Mouse (Mus musculus): ENCODE measurements around the gene Cdon. TPM values are rescaled to one million over a fixed set of nuclear protein-coding genes. Genes with fewer than 3 reads are reported as not detected.

The Cdon gene
- polyA plus RNA-seq, 2 experiments, result 0.36 to 0.52 TPM

DNA sequence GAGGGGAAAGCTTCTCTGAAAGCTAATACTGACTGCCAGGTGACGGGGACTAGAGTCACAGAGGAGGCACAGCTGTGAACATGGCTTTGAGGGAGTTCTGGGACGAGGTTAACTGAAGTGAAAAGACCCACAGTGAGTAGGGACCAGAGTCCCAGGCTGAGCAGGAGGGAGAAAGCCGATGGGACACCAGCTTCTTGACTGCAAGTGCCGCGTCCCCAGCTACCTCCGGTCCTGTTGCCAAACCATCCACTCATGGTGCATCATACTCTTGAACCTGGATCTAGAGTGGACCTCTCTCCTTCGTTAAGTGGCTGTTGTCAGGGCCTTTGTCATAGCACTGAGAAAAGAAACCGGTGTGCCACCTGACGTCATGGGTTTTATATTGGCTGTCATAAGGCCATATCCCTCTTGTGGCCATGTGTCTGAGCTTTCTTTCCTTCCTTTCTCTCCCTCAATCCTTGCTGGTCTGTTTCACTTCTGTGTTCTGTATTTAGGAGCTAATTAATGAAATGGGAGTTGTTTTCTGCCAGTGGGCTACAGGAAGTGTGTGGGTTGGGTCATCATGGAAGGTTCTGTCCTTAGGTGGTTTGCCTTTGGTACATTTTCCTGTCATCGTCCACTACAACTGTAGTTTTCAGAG is 81.6 kb downstream of the Cdon start:
- H3K27me3 ChIP-seq (ENCODE audit: control insufficient read depth, insufficient read depth, low read length), result no peaks in the 10 kb centered on the region
- H3K27ac ChIP-seq, result no peak overlapping the region
- DNase-seq (ENCODE audit: low read depth in 3 of 3, low spot score in 3 of 3) (no peak), ATAC-seq (ENCODE audit: insufficient read depth) (no peak)
- H3K9me3 ChIP-seq (ENCODE audit: control insufficient read depth, low read length), result no peaks in the 10 kb centered on the region
- H3K36me3 ChIP-seq (replicated peaks; ENCODE audit: control insufficient read depth, insufficient read depth, low read depth), result no peaks in the 10 kb centered on the region
- no peaks in the 10 kb centered on the region for H3K4me1 ChIP-seq (replicated peaks; ENCODE audit: control insufficient read depth in 2 of 2, insufficient read depth in 2 of 2, low read length in 1 of 2)
- TF ChIP-seq EP300 (IDR thresholded peaks at IDR 0.05; ENCODE audit: low read depth) (no peak), CTCF (IDR thresholded peaks at IDR 0.05; ENCODE audit: low read depth) (no peak)
- 70% methylated on average over 10 of the region's 10 CpGs for WGBS (ENCODE audit: insufficient replicate concordance)
- H3K9ac ChIP-seq (replicated peaks), result no peak overlapping the region
- H3K4me2 ChIP-seq (ENCODE audit: low read depth), result no peak overlapping the region
- H3K4me3 ChIP-seq (ENCODE audit: insufficient read depth in 1 of 2, low read depth in 2 of 2, low read length in 2 of 2), result no peak overlapping the region

DNA sequence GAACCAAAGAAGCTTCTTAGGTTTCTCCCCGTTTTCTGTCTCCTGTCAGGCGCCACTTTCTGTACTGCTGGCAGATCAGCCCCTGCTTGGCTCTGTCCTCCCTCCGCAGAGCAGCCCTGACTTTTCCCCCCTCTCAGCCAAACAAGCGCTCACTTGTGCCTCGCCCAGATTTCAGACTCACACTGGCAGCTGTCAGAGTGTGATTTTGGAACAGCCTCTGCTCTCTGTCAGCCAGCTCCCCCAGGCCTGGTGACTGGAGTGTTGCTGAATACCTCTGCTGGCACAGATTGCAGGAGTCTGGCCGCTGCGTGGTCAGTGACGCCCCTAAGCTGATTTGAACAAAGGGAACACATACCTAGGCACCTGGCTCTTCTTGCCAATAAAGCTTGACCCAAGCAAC is 87.3 kb downstream of the Cdon start:
- H3K36me3 ChIP-seq (replicated peaks; ENCODE audit: control insufficient read depth, insufficient read depth, low read depth), result no peaks in the 10 kb centered on the region
- no peak overlapping the region for H3K4me3 ChIP-seq (ENCODE audit: insufficient read depth in 1 of 2, low read depth in 2 of 2, low read length in 2 of 2)
- no peaks in the 10 kb centered on the region for H3K27me3 ChIP-seq (ENCODE audit: control insufficient read depth, insufficient read depth, low read length)
- no peak for TF ChIP-seq CTCF (IDR thresholded peaks at IDR 0.05; ENCODE audit: low read depth)
- no peak for TF ChIP-seq EP300 (IDR thresholded peaks at IDR 0.05; ENCODE audit: low read depth)
- no peak overlapping the region for H3K4me2 ChIP-seq (ENCODE audit: low read depth)
- no peak overlapping the region for H3K9ac ChIP-seq (replicated peaks)
- H3K4me1 ChIP-seq (replicated peaks; ENCODE audit: control insufficient read depth in 2 of 2, insufficient read depth in 2 of 2, low read length in 1 of 2), result no peaks in the 10 kb centered on the region
- DNase-seq (ENCODE audit: low read depth in 3 of 3, low spot score in 3 of 3) (no peak), ATAC-seq (ENCODE audit: insufficient read depth) (no peak)
- H3K27ac ChIP-seq, result no peak overlapping the region
- 55% methylated on average over 8 of the region's 8 CpGs for WGBS (ENCODE audit: insufficient replicate concordance)
- no peaks in the 10 kb centered on the region for H3K9me3 ChIP-seq (ENCODE audit: control insufficient read depth, low read length)

DNA sequence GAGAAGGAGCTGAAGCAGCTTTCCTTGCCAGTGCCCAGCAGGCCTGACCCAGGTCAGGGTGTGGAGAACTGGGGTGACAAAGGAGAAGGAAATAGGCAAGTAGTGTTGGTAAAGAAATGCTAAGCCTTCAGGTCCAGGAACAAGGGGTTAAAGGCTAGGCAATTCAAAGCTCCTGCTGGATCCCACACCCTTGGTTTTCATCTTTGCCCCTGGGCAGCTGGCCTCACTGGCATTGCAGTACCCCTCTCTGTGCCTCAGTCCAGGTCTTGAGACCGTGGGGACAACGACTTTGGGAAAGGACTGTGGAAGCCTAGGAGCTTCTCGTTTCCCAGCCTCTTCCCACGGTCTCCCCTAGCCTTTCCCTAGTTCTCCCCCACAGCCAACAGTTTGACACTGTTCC is 93.0 kb downstream of the Cdon start:
- H3K27me3 ChIP-seq (ENCODE audit: control insufficient read depth, insufficient read depth, low read length), result no peaks in the 10 kb centered on the region
- H3K4me1 ChIP-seq (replicated peaks; ENCODE audit: control insufficient read depth in 2 of 2, insufficient read depth in 2 of 2, low read length in 1 of 2), result no peaks in the 10 kb centered on the region
- 53% methylated on average over 4 of the region's 4 CpGs for WGBS (ENCODE audit: insufficient replicate concordance)
- ATAC-seq (ENCODE audit: insufficient read depth) (no peak), DNase-seq (ENCODE audit: low read depth in 3 of 3, low spot score in 3 of 3) (no peak)
- H3K36me3 ChIP-seq (replicated peaks; ENCODE audit: control insufficient read depth, insufficient read depth, low read depth), result no peaks in the 10 kb centered on the region
- no peak overlapping the region for H3K4me3 ChIP-seq (ENCODE audit: insufficient read depth in 1 of 2, low read depth in 2 of 2, low read length in 2 of 2)
- TF ChIP-seq CTCF (IDR thresholded peaks at IDR 0.05; ENCODE audit: low read depth), result no peak
- TF ChIP-seq EP300 (IDR thresholded peaks at IDR 0.05; ENCODE audit: low read depth), result no peak
- no peaks in the 10 kb centered on the region for H3K9me3 ChIP-seq (ENCODE audit: control insufficient read depth, low read length)
- H3K9ac ChIP-seq (replicated peaks), result no peak overlapping the region
- H3K4me2 ChIP-seq (ENCODE audit: low read depth), result no peak overlapping the region
- H3K27ac ChIP-seq, result no peak overlapping the region

DNA sequence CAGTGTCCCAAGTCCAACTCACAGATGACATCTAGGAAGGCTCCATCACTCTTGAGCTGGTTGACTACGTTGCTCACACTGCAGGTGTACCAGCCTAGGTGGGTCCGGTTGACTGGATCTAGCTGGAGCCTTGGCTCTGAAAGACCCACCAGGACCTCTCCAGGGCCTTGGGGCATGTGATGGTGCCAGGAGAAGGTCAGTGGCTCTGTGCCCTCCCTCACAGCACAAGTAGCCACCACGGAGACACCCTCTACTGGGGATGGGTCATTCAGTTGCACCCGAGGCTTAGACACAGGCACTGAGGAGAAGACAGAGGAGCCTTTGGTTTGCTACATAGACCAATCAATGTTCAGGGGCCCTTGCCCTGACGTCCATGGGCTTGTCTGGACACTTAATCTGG is 95.3 kb downstream of the Cdon start:
- Histone ChIP-seq H3K27me3 (ENCODE audit: control insufficient read depth, insufficient read depth, low read length) (no peaks in the 10 kb centered on the region), H3K4me1 (replicated peaks; ENCODE audit: control insufficient read depth in 2 of 2, insufficient read depth in 2 of 2, low read length in 1 of 2) (no peaks in the 10 kb centered on the region), H3K27ac (no peak overlapping the region), H3K9me3 (ENCODE audit: control insufficient read depth, low read length) (no peaks in the 10 kb centered on the region), H3K4me3 (ENCODE audit: insufficient read depth in 1 of 2, low read depth in 2 of 2, low read length in 2 of 2) (no peak overlapping the region), H3K36me3 (replicated peaks; ENCODE audit: control insufficient read depth, insufficient read depth, low read depth) (no peaks in the 10 kb centered on the region), H3K4me2 (ENCODE audit: low read depth) (no peak overlapping the region), H3K9ac (replicated peaks) (no peak overlapping the region)
- 54% methylated on average over 5 of the region's 5 CpGs for WGBS (ENCODE audit: insufficient replicate concordance)
- DNase-seq (ENCODE audit: low read depth in 3 of 3, low spot score in 3 of 3) (no peak), ATAC-seq (ENCODE audit: insufficient read depth) (no peak)
- TF ChIP-seq CTCF (IDR thresholded peaks at IDR 0.05; ENCODE audit: low read depth) (no peak), EP300 (IDR thresholded peaks at IDR 0.05; ENCODE audit: low read depth) (no peak)

DNA sequence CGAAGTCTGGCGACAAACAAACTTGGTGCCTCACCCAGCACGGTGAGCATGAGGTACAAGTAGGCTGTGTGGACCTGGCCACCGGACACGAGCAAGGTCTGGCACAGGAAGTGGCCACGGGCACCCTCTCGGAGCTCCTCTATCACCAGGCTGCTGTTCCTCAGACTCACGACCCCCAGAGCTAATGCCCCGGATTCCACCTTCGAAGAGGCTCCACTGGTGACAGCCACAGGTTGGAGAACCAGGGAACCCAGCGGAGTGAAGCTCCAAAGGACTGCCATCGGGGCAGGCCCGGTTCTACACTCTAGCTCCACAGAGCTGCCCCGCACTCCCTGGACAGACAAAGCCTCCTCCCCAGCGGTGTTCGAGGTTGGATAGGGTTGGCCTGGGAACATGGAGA is 95.8 kb downstream of the Cdon start:
- no peaks in the 10 kb centered on the region for H3K27me3 ChIP-seq (ENCODE audit: control insufficient read depth, insufficient read depth, low read length)
- H3K27ac ChIP-seq, result no peak overlapping the region
- no peak overlapping the region for H3K4me2 ChIP-seq (ENCODE audit: low read depth)
- no peak overlapping the region for H3K4me3 ChIP-seq (ENCODE audit: insufficient read depth in 1 of 2, low read depth in 2 of 2, low read length in 2 of 2)
- ATAC-seq (ENCODE audit: insufficient read depth) (no peak), DNase-seq (ENCODE audit: low read depth in 3 of 3, low spot score in 3 of 3) (no peak)
- TF ChIP-seq EP300 (IDR thresholded peaks at IDR 0.05; ENCODE audit: low read depth) (no peak), CTCF (IDR thresholded peaks at IDR 0.05; ENCODE audit: low read depth) (no peak)
- no peaks in the 10 kb centered on the region for H3K4me1 ChIP-seq (replicated peaks; ENCODE audit: control insufficient read depth in 2 of 2, insufficient read depth in 2 of 2, low read length in 1 of 2)
- WGBS (ENCODE audit: insufficient replicate concordance), result 71% methylated on average over 16 of the region's 16 CpGs
- H3K9ac ChIP-seq (replicated peaks), result no peak overlapping the region
- no peaks in the 10 kb centered on the region for H3K9me3 ChIP-seq (ENCODE audit: control insufficient read depth, low read length)
- H3K36me3 ChIP-seq (replicated peaks; ENCODE audit: control insufficient read depth, insufficient read depth, low read depth), result no peaks in the 10 kb centered on the region
